Mouse (Mus musculus) forebrain, postnatal 0 days (tissue): Measurements from ENCODE around the gene Cyp2d10. TPM values are rescaled to one million over a fixed set of nuclear protein-coding genes. Genes with fewer than 3 reads are reported as not detected.
A peak's percentile ranks its signal among the peaks of the same experiment; 100 is the strongest.

Source experiments
- ATAC-seq: fragments of 200-750 bp; cut with Nextera tagmentation; 2 replicates; pipeline ENCODE4 v1.8.0; 2017; ENCODE audit warnings: mild to moderate bottlenecking, moderate library complexity
- DNase-seq: peaks from one replicate; pipeline ENCODE4 v3.0.0-alpha.2; 2015
- H3K27ac ChIP-seq: fragments of 300-500 bp; sonication (generic); 2 replicates; pipeline ENCODE4 v1.5.1; 2014; ENCODE audit warnings: low read depth, mild to moderate bottlenecking, antibody characterized with exemption, low read length, moderate library complexity, mixed read lengths
- H3K27me3 ChIP-seq: fragments of 300-500 bp; sonication (generic); 2 replicates; pipeline ENCODE4 v1.6.1; 2014; ENCODE audit warnings: mild to moderate bottlenecking, low read length, mixed read lengths; ENCODE audit not compliant: insufficient read depth
- H3K36me3 ChIP-seq: fragments of 300-500 bp; sonication (generic); 2 replicates; pipeline ENCODE4 v1.6.1; 2014; ENCODE audit warnings: mild to moderate bottlenecking, moderate library complexity; ENCODE audit not compliant: insufficient read depth
- H3K4me1 ChIP-seq: fragments of 300-500 bp; sonication (generic); 2 replicates; pipeline ENCODE4 v1.6.1; 2014; ENCODE audit warnings: antibody characterized with exemption; ENCODE audit not compliant: insufficient read depth
- H3K4me2 ChIP-seq: fragments of 300-500 bp; sonication (generic); 2 replicates; pipeline ENCODE4 v1.6.1; 2014; ENCODE audit warnings: low read depth, mild to moderate bottlenecking, moderate library complexity
- H3K4me3 ChIP-seq: fragments of 300-500 bp; sonication (generic); 2 replicates; pipeline ENCODE4 v1.5.1; 2014; ENCODE audit warnings: low read depth, low read length, mixed read lengths
- H3K9ac ChIP-seq: fragments of 300-500 bp; sonication (generic); 2 replicates; pipeline ENCODE4 v1.6.1; 2014; ENCODE audit warnings: mild to moderate bottlenecking
- H3K9me3 ChIP-seq: fragments of 300-500 bp; sonication (generic); 2 replicates; pipeline ENCODE4 v1.6.1; 2016; ENCODE audit warnings: low read length
- CTCF ChIP-seq: sonication (generic); IDR thresholded peaks from 2 replicates; pipeline ENCODE4 v1.5.1; 2016; ENCODE audit warnings: antibody characterized with exemption, control low read depth, low read depth
- WGBS: fragments of 180-500 bp; shearing (Covaris S2); extraction: QIAGEN DNeasy Blood & Tissue Kit; methylation state at CpG from one replicate; pipeline ENCODE4 v1.1.7; 2014; 5-methylcytosine and 5-hydroxymethylcytosine counted together
- polyA plus RNA-seq: library from polyadenylated mRNA; unstranded; fragments of >200 nt; fragmentation: Nextera tagmentation; extraction: Ambion mirVana; gene quantifications from 2 replicates; pipeline ENCODE4 v1.2.1, GENCODE M21; 2015
- total RNA-seq: library from RNA; depleted of rRNA; stranded (reverse); fragments of >200 nt; gene quantifications from 2 replicates; pipeline ENCODE4 v1.2.3, GENCODE M21; 2014

Gene Cyp2d10
- total and polyA plus RNA-seq, 2 experiments from 2014 or later, result not detected

- WGBS, result 3% methylated on average over 17 of the region's 24 CpGs
- DNase-seq (peak; percentile 27), ATAC-seq (peak; percentile 59)
- Histone ChIP-seq H3K36me3 (no peaks in the 10 kb centered on the region), H3K4me2 (peak within 1 kb of the TSS; percentile 53), H3K9me3 (no peaks in the 10 kb centered on the region), H3K4me3 (peak within 1 kb of the TSS; percentile 30), H3K9ac (peak within 1 kb of the TSS; percentile 31), H3K4me1 (peaks cover 9% of the 10 kb centered on the region; the same call in 1 of the 2 replicates), H3K27me3 (no peaks in the 10 kb centered on the region), H3K27ac (0 out of 2 replicates have a peak within 1 kb of the TSS, but pooled peaks have one; percentile 40)
- no peak for TF ChIP-seq CTCF
Measured at GRCm38 (mm10) chr15:82379871-82380713, 26.9 kb downstream of the Cyp2d10 start, which contains the start of gene Cyp2d22. Gene Cyp2d22 (minus strand): TSS chr15:82380260.

DNA sequence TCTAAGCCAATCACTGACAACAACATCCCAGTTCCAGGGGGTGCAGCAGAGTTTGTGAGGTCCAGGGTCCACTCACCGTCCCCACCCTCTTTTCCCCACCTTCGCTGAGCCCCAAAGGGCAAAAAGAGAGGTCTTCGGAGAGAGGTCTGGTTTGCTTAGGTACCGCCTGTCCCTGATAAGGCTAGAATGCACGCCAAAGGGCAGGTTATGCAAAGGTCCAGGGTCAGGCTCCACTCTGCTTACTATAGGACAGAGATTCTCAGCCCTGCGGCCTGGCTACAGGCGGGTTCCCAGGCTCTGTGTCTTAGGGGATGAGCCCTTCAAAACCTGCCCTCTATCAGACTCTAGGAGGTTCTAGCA is 27.5 kb downstream of the Cyp2d10 start:
- DNase-seq (no peak), ATAC-seq (no peak)
- Histone ChIP-seq H3K4me3 (peak overlapping the region; percentile 30), H3K36me3 (no peaks in the 10 kb centered on the region), H3K9ac (peak overlapping the region; percentile 31; the same call in 1 of the 2 replicates), H3K27ac (no peak overlapping the region), H3K9me3 (no peaks in the 10 kb centered on the region), H3K4me1 (peaks cover 9% of the 10 kb centered on the region; the same call in 1 of the 2 replicates), H3K27me3 (no peaks in the 10 kb centered on the region), H3K4me2 (peak overlapping the region; percentile 53)
- 34% methylated on average over 7 of the region's 7 CpGs for WGBS
- no peak for TF ChIP-seq CTCF

DNA sequence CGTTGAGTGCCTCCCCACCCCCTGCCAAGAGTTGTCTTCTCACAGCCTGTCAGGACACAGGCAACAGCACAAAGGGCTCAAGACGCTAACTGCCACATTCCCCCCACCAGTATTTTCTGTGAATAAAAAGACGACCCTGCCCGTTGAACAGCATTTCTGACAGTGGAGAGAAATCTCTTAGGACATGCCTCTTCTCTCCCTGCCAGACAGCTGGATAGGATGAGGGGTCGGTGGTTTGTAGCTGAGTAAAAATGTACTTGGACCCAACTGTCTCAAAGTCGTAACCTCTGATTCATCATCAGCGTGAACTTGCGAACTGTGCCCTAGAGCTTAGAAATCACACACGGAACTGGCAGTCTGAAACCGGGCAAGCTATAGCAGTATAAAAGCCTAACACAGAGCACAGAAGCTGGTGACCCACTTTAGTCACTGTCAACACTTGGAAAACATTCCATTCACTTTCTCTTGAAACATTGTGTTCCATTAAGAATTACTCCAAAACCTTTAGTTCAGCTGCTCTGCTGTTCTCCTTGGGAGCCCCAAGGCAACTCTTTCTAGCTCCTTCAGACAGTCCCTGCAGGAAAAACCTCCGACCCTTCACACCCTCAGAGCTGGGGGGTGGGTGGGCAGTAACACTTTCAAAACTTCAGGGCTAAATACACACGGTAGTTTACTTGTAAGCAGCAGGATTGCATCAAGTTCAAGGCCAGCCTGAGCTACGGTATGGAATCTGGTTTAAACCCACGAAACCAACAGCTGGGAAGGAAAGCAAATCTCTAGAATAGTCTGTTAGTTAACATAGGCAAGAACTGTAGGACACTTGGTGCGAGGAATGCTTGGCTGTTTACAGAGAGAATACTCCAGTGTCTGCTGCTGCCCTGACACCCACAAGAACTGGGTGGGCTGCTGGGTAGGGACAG is 28.5 kb downstream of the Cyp2d10 start:
- ATAC-seq (no peak), DNase-seq (no peak)
- no peaks in the 10 kb centered on the region for H3K9me3 ChIP-seq
- H3K4me1 ChIP-seq, result peaks cover 9% of the 10 kb centered on the region; the same call in 1 of the 2 replicates
- H3K9ac ChIP-seq, result no peak overlapping the region
- H3K4me3 ChIP-seq, result no peak overlapping the region
- H3K27me3 ChIP-seq, result no peaks in the 10 kb centered on the region
- H3K36me3 ChIP-seq, result no peaks in the 10 kb centered on the region
- no peak for TF ChIP-seq CTCF
- 0 out of 2 replicates have a peak overlapping the region, but pooled peaks have one; percentile 16 for H3K27ac ChIP-seq
- H3K4me2 ChIP-seq, result no peak overlapping the region
- WGBS, result 45% methylated on average over 15 of the region's 15 CpGs

- ATAC-seq (no peak), DNase-seq (no peak)
- H3K27ac ChIP-seq, result 0 out of 2 replicates have a peak overlapping the region, but pooled peaks have one; percentile 5
- no peak overlapping the region for H3K4me3 ChIP-seq
- 82% methylated on average over 5 of the region's 5 CpGs for WGBS
- no peak for TF ChIP-seq CTCF
- no peak overlapping the region for H3K4me2 ChIP-seq
- peaks cover 9% of the 10 kb centered on the region; the same call in 1 of the 2 replicates for H3K4me1 ChIP-seq
- no peaks in the 10 kb centered on the region for H3K36me3 ChIP-seq
- H3K9ac ChIP-seq, result no peak overlapping the region
- no peaks in the 10 kb centered on the region for H3K27me3 ChIP-seq
- H3K9me3 ChIP-seq, result no peaks in the 10 kb centered on the region
Measured at GRCm38 (mm10) chr15:82377701-82378100, 29.3 kb downstream of the Cyp2d10 start.

DNA sequence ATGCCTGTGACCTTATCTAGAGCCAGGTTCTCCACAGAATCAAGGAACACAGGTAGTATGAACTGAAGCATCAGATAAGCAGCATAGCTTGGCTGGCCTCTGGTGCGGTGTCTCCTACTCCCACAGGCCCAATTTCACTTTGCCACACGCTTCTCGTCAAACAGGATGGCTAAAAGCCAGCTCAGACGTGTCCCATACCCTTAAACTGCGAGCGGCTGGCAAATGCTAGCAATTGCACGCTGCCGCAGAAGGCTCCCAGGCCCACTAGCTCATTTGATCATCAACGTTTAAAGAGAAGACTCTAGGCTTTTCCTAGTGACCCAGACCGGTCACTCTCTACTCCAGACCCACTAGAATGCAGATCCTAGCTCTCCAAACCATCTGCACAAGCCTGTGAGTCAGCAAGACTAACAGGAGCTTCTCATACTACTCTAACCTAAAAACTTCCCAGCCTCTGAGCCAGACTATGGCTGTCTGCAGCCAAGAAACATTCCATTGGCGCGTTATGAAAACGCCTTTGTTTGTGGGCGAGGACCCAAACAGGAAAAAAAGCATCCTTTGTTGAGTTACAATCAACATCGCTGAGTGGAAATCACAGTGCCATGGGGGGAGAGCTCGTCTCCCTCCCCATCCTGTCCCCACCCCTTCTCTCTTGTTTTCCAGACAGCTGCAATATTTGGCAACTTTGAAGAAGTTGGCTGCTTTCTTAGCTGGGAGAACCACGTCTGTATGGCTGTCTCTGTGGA is 30.4 kb downstream of the Cyp2d10 start:
- peaks cover 9% of the 10 kb centered on the region; the same call in 1 of the 2 replicates for H3K4me1 ChIP-seq
- 32% methylated on average over 17 of the region's 17 CpGs for WGBS
- H3K4me2 ChIP-seq, result no peak overlapping the region
- DNase-seq, result peak; percentile 70
- H3K27me3 ChIP-seq, result no peaks in the 10 kb centered on the region
- no peaks in the 10 kb centered on the region for H3K9me3 ChIP-seq
- H3K9ac ChIP-seq, result no peak overlapping the region
- no peak for TF ChIP-seq CTCF
- H3K27ac ChIP-seq, result peak overlapping the region; percentile 74
- ATAC-seq, result peak; percentile 64
- H3K36me3 ChIP-seq, result no peaks in the 10 kb centered on the region
- no peak overlapping the region for H3K4me3 ChIP-seq

- Histone ChIP-seq H3K4me2 (no peak overlapping the region), H3K9ac (no peak overlapping the region), H3K9me3 (no peaks in the 10 kb centered on the region), H3K36me3 (no peaks in the 10 kb centered on the region), H3K4me1 (peaks cover 9% of the 10 kb centered on the region; the same call in 1 of the 2 replicates), H3K27me3 (no peaks in the 10 kb centered on the region), H3K27ac (peak overlapping the region; percentile 74; the same call in 1 of the 2 replicates), H3K4me3 (no peak overlapping the region)
- no peak for TF ChIP-seq CTCF
- 86% methylated on average over 9 of the region's 9 CpGs for WGBS
- ATAC-seq (no peak), DNase-seq (no peak)
Measured at GRCm38 (mm10) chr15:82375855-82376254, 31.1 kb downstream of the Cyp2d10 start.
